ENCODE assay signal across 17 mouse cellular contexts in genomic region chr8:49998281-49999037, GRCm38 (mm10).
DNase-seq lines count a peak whose midpoint lies in the region; ATAC-seq and TF ChIP-seq lines count a peak whose summit lies in the region.
"Had no signal": no experiment of that assay in that cellular context is flagged by ENCODE, and none has a peak within 500 bp of the region (broad histone marks: within the 10 kb centered on the region; RNA-seq: fewer than 3 reads in every experiment).

No protein-coding gene starts in this region.

- H3K4me2 ChIP-seq in kidney, postnatal 0 days (ENCODE audit: low read length), result no peak overlapping the region
- no peak overlapping the region for H3K4me2 ChIP-seq in hindbrain, postnatal 0 days (ENCODE audit: low read depth, low read length)
- H3K4me2 ChIP-seq: embryonic facial prominence, embryonic 12.5 days had no signal

- no peaks in the 10 kb centered on the region for H3K27me3 ChIP-seq in kidney, postnatal 0 days (ENCODE audit: insufficient read depth, low read length)
- no peaks in the 10 kb centered on the region for H3K27me3 ChIP-seq in hindbrain, postnatal 0 days (ENCODE audit: insufficient read depth, low read length)
- H3K27me3 ChIP-seq: embryonic facial prominence, embryonic 12.5 days; Patski had no signal

- H3K9ac ChIP-seq in kidney, postnatal 0 days (ENCODE audit: low read depth, low read length), result no peak overlapping the region
- H3K9ac ChIP-seq in hindbrain, postnatal 0 days (replicated peaks; ENCODE audit: low read length), result no peak overlapping the region
- H3K9ac ChIP-seq: embryonic facial prominence, embryonic 12.5 days had no signal

- H3K4me3 ChIP-seq in kidney, postnatal 0 days (replicated peaks; ENCODE audit: low read depth, low read length), result no peak overlapping the region
- H3K4me3 ChIP-seq in hindbrain, postnatal 0 days (ENCODE audit: low read length), result no peak overlapping the region
- H3K4me3 ChIP-seq in left cerebral cortex, adult 2 months, result no peak overlapping the region
- H3K4me3 ChIP-seq: embryonic facial prominence, embryonic 12.5 days had no signal

- ATAC-seq in kidney, postnatal 0 days (replicated peaks; ENCODE audit: low FRiP score, low read depth), result no peak
- ATAC-seq in hindbrain, postnatal 0 days, result no peak
- ATAC-seq: CD4-positive, CD25-positive, alpha-beta regulatory T cell, adult 4 months; lung, postnatal 0 days; Patski had no signal

- peak; percentile 39; the same call in 1 of the 2 replicates for TF ChIP-seq CTCF in kidney, postnatal 0 days (IDR thresholded peaks at IDR 0.05; ENCODE audit: low read depth)
- peak; percentile 54 for TF ChIP-seq CTCF in hindbrain, postnatal 0 days (IDR thresholded peaks at IDR 0.05; ENCODE audit: low read depth)
- TF ChIP-seq CTCF in left cerebral cortex, adult 2 months (IDR thresholded peaks at IDR 0.05), result no peak

- H3K4me1 ChIP-seq in kidney, postnatal 0 days (replicated peaks; ENCODE audit: insufficient read depth, low read length), result no peaks in the 10 kb centered on the region
- no peaks in the 10 kb centered on the region for H3K4me1 ChIP-seq in hindbrain, postnatal 0 days (ENCODE audit: insufficient read depth, low read length)
- H3K4me1 ChIP-seq: embryonic facial prominence, embryonic 12.5 days had no signal

- no peaks in the 10 kb centered on the region for H3K9me3 ChIP-seq in kidney, postnatal 0 days (replicated peaks; ENCODE audit: low read length)
- H3K9me3 ChIP-seq in hindbrain, postnatal 0 days (ENCODE audit: low read length), result no peaks in the 10 kb centered on the region
- H3K9me3 ChIP-seq: embryonic facial prominence, embryonic 12.5 days had no signal

- no peaks in the 10 kb centered on the region for H3K36me3 ChIP-seq in kidney, postnatal 0 days (ENCODE audit: insufficient read depth, low read length)
- no peaks in the 10 kb centered on the region for H3K36me3 ChIP-seq in hindbrain, postnatal 0 days (ENCODE audit: insufficient read depth, low read length)
- H3K36me3 ChIP-seq: embryonic facial prominence, embryonic 12.5 days had no signal

- intact Hi-C loops in left cerebral cortex, adult 2 months (cut with DNase I), result no loop called here

- no peak for DNase-seq in kidney, postnatal 0 days (ENCODE audit: low spot score)
- DNase-seq in kidney, adult 8-10 months, result no peak
- DNase-seq in embryo, embryonic 9.5 days (ENCODE audit: extremely low spot score), result peak; percentile 2
- peak; percentile 36 for DNase-seq in hindbrain, postnatal 0 days (ENCODE audit: low spot score)
- peak; percentile 63 for DNase-seq in retina, embryonic 14.5 days (ENCODE audit: low spot score)
- no peak for DNase-seq in right cerebral cortex, postnatal 36 days (ENCODE audit: low spot score in 2 of 2)
- no peak for DNase-seq in left cerebral cortex, adult 2 months (ENCODE audit: extremely low spot score in 1 of 2, low spot score in 2 of 2)
- DNase-seq in gastrocnemius, adult 18-20 months (ENCODE audit: low spot score), result no peak
- DNase-seq: adrenal gland, adult 8-10 months; heart, postnatal 4 days; layer of hippocampus, postnatal 36 days; liver; right cerebral cortex, adult 18-20 months had no signal

- WGBS in kidney, postnatal 0 days, result 53% methylated on average over 8 of the region's 8 CpGs
- WGBS in hindbrain, postnatal 0 days, result 26% methylated on average over 8 of the region's 8 CpGs

- H3K27ac ChIP-seq in kidney, postnatal 0 days, result no peak overlapping the region
- no peak overlapping the region for H3K27ac ChIP-seq in hindbrain, postnatal 0 days
- no peak overlapping the region for H3K27ac ChIP-seq in left cerebral cortex, adult 2 months
- H3K27ac ChIP-seq: embryonic facial prominence, embryonic 12.5 days had no signal

Comparison
In these comparisons a context has a peak if more than half of its experiments do, and no peak if none do; other contexts are left out.
1. DNase-seq: peak in embryo, embryonic 9.5 days (single experiment), hindbrain, postnatal 0 days (single experiment) and retina, embryonic 14.5 days (single experiment); none in kidney, postnatal 0 days (single experiment), kidney, adult 8-10 months (0 of 2), right cerebral cortex, postnatal 36 days (0 of 2), left cerebral cortex, adult 2 months (0 of 2) and gastrocnemius, adult 18-20 months (single experiment).